Mouse (Mus musculus): Measurements from ENCODE around the gene Matk. TPM values are rescaled to one million over a fixed set of nuclear protein-coding genes. Genes with fewer than 3 reads are reported as not detected.

Matk gene
- polyA plus RNA-seq, 1 experiment from 2014 or later, result 13.0 TPM

- no peaks in the 10 kb centered on the region for H3K9me3 ChIP-seq
- ATAC-seq (ENCODE audit: low read depth), result no peak
- no peak overlapping the region for H3K4me3 ChIP-seq
- no peaks in the 10 kb centered on the region for H3K4me1 ChIP-seq (replicated peaks)
- H3K27ac ChIP-seq (replicated peaks), result no peak overlapping the region
- peaks cover 35% of the 10 kb centered on the region for H3K36me3 ChIP-seq
- H3K9ac ChIP-seq, result no peak overlapping the region
- H3K27me3 ChIP-seq, result peaks cover 24% of the 10 kb centered on the region
- H3K4me2 ChIP-seq, result no peak overlapping the region
- WGBS, result 87% methylated on average over 6 of the region's 6 CpGs
These were observed 7.6 kb upstream of the Matk start for GRCm38 (mm10) chr10:81245166-81245565.

- Histone ChIP-seq H3K4me1 (replicated peaks) (peaks cover 11% of the 10 kb centered on the region), H3K27ac (replicated peaks) (no peak overlapping the region), H3K36me3 (peaks cover 39% of the 10 kb centered on the region), H3K27me3 (peaks cover 27% of the 10 kb centered on the region), H3K4me3 (no peak overlapping the region), H3K4me2 (no peak overlapping the region), H3K9ac (no peak overlapping the region), H3K9me3 (no peaks in the 10 kb centered on the region)
- WGBS, result 96% methylated on average over 2 of the region's 2 CpGs
- no peak for ATAC-seq (ENCODE audit: low read depth)
These were observed 4.9 kb upstream of the Matk start for GRCm38 (mm10) chr10:81247804-81248203.

GRCm38 (mm10) chr10:81249442-81249841, 3.3 kb upstream of the Matk start:
- no peak overlapping the region for H3K4me3 ChIP-seq
- H3K4me1 ChIP-seq (replicated peaks), result peaks cover 16% of the 10 kb centered on the region
- no peak overlapping the region for H3K4me2 ChIP-seq
- peaks cover 43% of the 10 kb centered on the region for H3K27me3 ChIP-seq
- H3K27ac ChIP-seq (replicated peaks), result no peak overlapping the region
- H3K9ac ChIP-seq, result no peak overlapping the region
- peaks cover 37% of the 10 kb centered on the region for H3K36me3 ChIP-seq
- H3K9me3 ChIP-seq, result no peaks in the 10 kb centered on the region
- no peak for ATAC-seq (ENCODE audit: low read depth)
- WGBS, result 86% methylated on average over 8 of the region's 8 CpGs

- Histone ChIP-seq H3K9me3 (no peaks in the 10 kb centered on the region), H3K4me3 (no peak overlapping the region), H3K9ac (no peak overlapping the region), H3K36me3 (peaks cover 12% of the 10 kb centered on the region; the same call in 1 of the 2 replicates), H3K27me3 (peaks cover 92% of the 10 kb centered on the region), H3K27ac (replicated peaks) (no peak overlapping the region), H3K4me2 (no peak overlapping the region), H3K4me1 (replicated peaks) (peaks cover 36% of the 10 kb centered on the region)
- no peak for ATAC-seq (ENCODE audit: low read depth)
- 71% methylated on average over 1 of the region's 1 CpGs for WGBS
These were observed 2.2 kb downstream of the Matk start for GRCm38 (mm10) chr10:81254886-81255285.

GRCm38 (mm10) chr10:81257158-81258039, 4.7 kb downstream of the Matk start:
- peaks cover 80% of the 10 kb centered on the region for H3K27me3 ChIP-seq
- no peak for ATAC-seq (ENCODE audit: low read depth)
- WGBS, result 1% methylated on average over 62 of the region's 62 CpGs

GRCm38 (mm10) chr10:81259225-81259884, 6.6 kb downstream of the Matk start:
- peak; percentile 13; the same call in 1 of the 2 replicates for ATAC-seq (ENCODE audit: low read depth)
- peaks cover 60% of the 10 kb centered on the region for H3K27me3 ChIP-seq

More at GRCm38 (mm10) chr10:81257158-81258039, 4.7 kb downstream of the Matk start:
- Histone ChIP-seq H3K27ac (replicated peaks) (no peak overlapping the region), H3K4me1 (replicated peaks) (peaks cover 32% of the 10 kb centered on the region), H3K36me3 (peaks cover 18% of the 10 kb centered on the region), H3K4me3 (peak overlapping the region; percentile 47), H3K9ac (peak overlapping the region; percentile 69), H3K4me2 (peak overlapping the region; percentile 73), H3K9me3 (peaks cover 7% of the 10 kb centered on the region; the same call in 1 of the 2 replicates)

GRCm38 (mm10) chr10:81261025-81261424, 8.3 kb downstream of the Matk start:
- H3K4me2 ChIP-seq, result no peak overlapping the region
- peaks cover 49% of the 10 kb centered on the region for H3K27me3 ChIP-seq
- H3K27ac ChIP-seq (replicated peaks), result no peak overlapping the region
- WGBS, result 94% methylated on average over 4 of the region's 4 CpGs
- no peak for ATAC-seq (ENCODE audit: low read depth)
- H3K36me3 ChIP-seq, result peaks cover 49% of the 10 kb centered on the region
- H3K9ac ChIP-seq, result no peak overlapping the region
- H3K4me3 ChIP-seq, result no peak overlapping the region
- peaks cover 7% of the 10 kb centered on the region; the same call in 1 of the 2 replicates for H3K9me3 ChIP-seq
- H3K4me1 ChIP-seq (replicated peaks), result peaks cover 35% of the 10 kb centered on the region

More at GRCm38 (mm10) chr10:81259225-81259884, 6.6 kb downstream of the Matk start:
- peaks cover 7% of the 10 kb centered on the region; the same call in 1 of the 2 replicates for H3K9me3 ChIP-seq
- WGBS, result 40% methylated on average over 21 of the region's 21 CpGs
- H3K4me2 ChIP-seq, result peak overlapping the region; percentile 13; the same call in 1 of the 2 replicates
- no peak overlapping the region for H3K4me3 ChIP-seq
- no peak overlapping the region for H3K27ac ChIP-seq (replicated peaks)
- peaks cover 35% of the 10 kb centered on the region for H3K36me3 ChIP-seq
- peak overlapping the region; percentile 41; the same call in 1 of the 2 replicates for H3K9ac ChIP-seq
- peaks cover 24% of the 10 kb centered on the region for H3K4me1 ChIP-seq (replicated peaks)

- Histone ChIP-seq H3K9me3 (peaks cover 2% of the 10 kb centered on the region; the same call in 1 of the 2 replicates), H3K4me3 (peak overlapping the region; percentile 60), H3K4me2 (peak overlapping the region; percentile 64), H3K27me3 (peaks cover 3% of the 10 kb centered on the region; the same call in 1 of the 2 replicates), H3K4me1 (replicated peaks) (peaks cover 27% of the 10 kb centered on the region), H3K36me3 (peaks cover 52% of the 10 kb centered on the region), H3K27ac (replicated peaks) (no peak overlapping the region), H3K9ac (peak overlapping the region; percentile 71)
- WGBS, result 92% methylated on average over 8 of the region's 8 CpGs
- ATAC-seq (ENCODE audit: low read depth), result no peak
These were observed 12.8 kb downstream of the Matk start for GRCm38 (mm10) chr10:81265540-81265939.

- peak; percentile 90 for ATAC-seq (ENCODE audit: low read depth)
- under 1% methylated on average over 48 of the region's 48 CpGs for WGBS
- H3K9ac ChIP-seq, result peak within 1 kb of the TSS; percentile 71
These were observed 13.7 kb downstream of the Matk start, which contains the start of the genes Mrpl54 and Apba3 for GRCm38 (mm10) chr10:81266211-81267105. TSS of gene Mrpl54 (minus strand) at chr10:81266934. TSS of gene Apba3 (plus strand) at chr10:81266960.

GRCm38 (mm10) chr10:81268056-81268455, 15.3 kb downstream of the Matk start:
- Histone ChIP-seq H3K9ac (peak overlapping the region; percentile 81), H3K9me3 (no peaks in the 10 kb centered on the region), H3K4me1 (replicated peaks) (peaks cover 27% of the 10 kb centered on the region), H3K27me3 (no peaks in the 10 kb centered on the region), H3K4me3 (peak overlapping the region; percentile 54), H3K27ac (replicated peaks) (no peak overlapping the region), H3K4me2 (peak overlapping the region; percentile 76), H3K36me3 (peaks cover 54% of the 10 kb centered on the region)
- ATAC-seq (ENCODE audit: low read depth), result peak; percentile 27
- 6% methylated on average over 23 of the region's 23 CpGs for WGBS

More at GRCm38 (mm10) chr10:81266211-81267105, 13.7 kb downstream of the Matk start, which contains the start of the genes Mrpl54 and Apba3:
- Histone ChIP-seq H3K36me3 (peaks cover 52% of the 10 kb centered on the region), H3K4me2 (peak within 1 kb of the TSS; percentile 76), H3K27ac (replicated peaks) (peak within 1 kb of the TSS; percentile 85), H3K4me3 (peak within 1 kb of the TSS; percentile 60), H3K9me3 (no peaks in the 10 kb centered on the region), H3K4me1 (replicated peaks) (peaks cover 27% of the 10 kb centered on the region), H3K27me3 (no peaks in the 10 kb centered on the region)

Data from neural tube, embryonic 13.5 days (tissue).